Mouse (Mus musculus) forebrain, embryonic 11.5 days (tissue): ENCODE measurements at regions not wholly inside any gene's neighbourhood (a gene's known extent, or its start where the extent isn't known, plus 50 kb on each side); places are given as distances from the start of the nearest gene placed in this dataset.
A peak's percentile ranks its signal among the peaks of the same experiment; 100 is the strongest.
"Not testable (repeated sequence)": the region's sequence is repeated elsewhere in the genome, so short reads cannot be mapped to it uniquely, and the experiment has no call there.

Experiments used
- ATAC-seq: fragments of 200-750 bp; cut with Nextera tagmentation; replicated peaks from 2 replicates; pipeline ENCODE4 v1.8.0; 2017; ENCODE audit warnings: moderate TSS enrichment; ENCODE audit not compliant: low FRiP score
- DNase-seq: peaks from one replicate; pipeline ENCODE4 v3.0.0-alpha.2; 2017; ENCODE audit warnings: low spot score
- H3K27ac ChIP-seq: fragments of 300-500 bp; sonication (generic); 2 replicates; pipeline ENCODE4 v1.5.1; 2014; ENCODE audit warnings: low read depth, low read length
- H3K27me3 ChIP-seq: fragments of 300-500 bp; sonication (generic); 2 replicates; pipeline ENCODE4 v1.6.1; 2014; ENCODE audit warnings: mild to moderate bottlenecking, low read length, mixed read lengths; ENCODE audit not compliant: control insufficient read depth, insufficient read depth
- H3K36me3 ChIP-seq: fragments of 300-500 bp; sonication (generic); 2 replicates; pipeline ENCODE4 v1.6.1; 2014; ENCODE audit warnings: mild to moderate bottlenecking, low read length, moderate library complexity, mixed read lengths; ENCODE audit not compliant: control insufficient read depth, insufficient read depth
- H3K4me1 ChIP-seq: fragments of 300-500 bp; sonication (generic); replicated peaks from 2 replicates; pipeline ENCODE4 v1.6.1; 2014; ENCODE audit warnings: low read length, mixed read lengths; ENCODE audit not compliant: control insufficient read depth, insufficient read depth
- H3K4me2 ChIP-seq: fragments of 300-500 bp; sonication (generic); 2 replicates; pipeline ENCODE4 v1.6.1; 2014; ENCODE audit warnings: low read depth, mild to moderate bottlenecking, low read length, moderate library complexity, mixed read lengths; ENCODE audit not compliant: severe bottlenecking
- H3K4me3 ChIP-seq: fragments of 300-500 bp; sonication (generic); 2 replicates; pipeline ENCODE4 v1.5.1; 2014; ENCODE audit warnings: low read depth, low read length
- H3K9ac ChIP-seq: fragments of 300-500 bp; sonication (generic); 2 replicates; pipeline ENCODE4 v1.6.1; 2014; ENCODE audit warnings: low read length
- H3K9me3 ChIP-seq: fragments of 300-500 bp; sonication (generic); 2 replicates; pipeline ENCODE4 v1.6.1; 2016; ENCODE audit warnings: low read length, mixed read lengths; ENCODE audit not compliant: control insufficient read depth
- WGBS: fragments of 180-500 bp; shearing (Covaris S2); extraction: QIAGEN DNeasy Blood & Tissue Kit; methylation state at CpG from one replicate; pipeline ENCODE4 v1.1.7; 2014; 5-methylcytosine and 5-hydroxymethylcytosine counted together

DNA sequence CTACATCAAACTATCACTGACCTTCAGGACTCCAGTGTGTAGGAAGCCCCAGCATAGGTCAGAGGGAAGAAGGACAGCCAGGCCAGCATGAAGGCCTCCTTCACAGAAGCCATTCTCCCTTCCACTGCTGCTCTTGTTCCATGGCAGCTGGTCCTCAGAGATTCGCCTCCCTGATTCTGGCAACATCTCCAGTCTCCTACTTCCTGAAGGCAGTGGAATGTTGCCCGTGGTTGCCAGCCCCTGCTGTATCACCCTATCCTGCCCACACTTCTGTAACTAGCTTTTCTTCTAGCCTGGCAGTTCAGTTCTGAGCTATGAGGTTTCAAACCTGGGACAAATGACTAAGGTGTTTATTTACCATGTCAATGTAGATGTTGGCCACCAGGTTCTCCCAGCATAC is 234.2 kb downstream of the Unc5cl start:
- 83% methylated on average over 2 of the region's 2 CpGs for WGBS
- Histone ChIP-seq H3K4me3 (no peak overlapping the region), H3K4me1 (no peaks in the 10 kb centered on the region), H3K27me3 (no peaks in the 10 kb centered on the region), H3K36me3 (no peaks in the 10 kb centered on the region), H3K9me3 (no peaks in the 10 kb centered on the region), H3K4me2 (no peak overlapping the region), H3K27ac (no peak overlapping the region), H3K9ac (no peak overlapping the region)
- DNase-seq: no peak
- ATAC-seq: no peak

DNA sequence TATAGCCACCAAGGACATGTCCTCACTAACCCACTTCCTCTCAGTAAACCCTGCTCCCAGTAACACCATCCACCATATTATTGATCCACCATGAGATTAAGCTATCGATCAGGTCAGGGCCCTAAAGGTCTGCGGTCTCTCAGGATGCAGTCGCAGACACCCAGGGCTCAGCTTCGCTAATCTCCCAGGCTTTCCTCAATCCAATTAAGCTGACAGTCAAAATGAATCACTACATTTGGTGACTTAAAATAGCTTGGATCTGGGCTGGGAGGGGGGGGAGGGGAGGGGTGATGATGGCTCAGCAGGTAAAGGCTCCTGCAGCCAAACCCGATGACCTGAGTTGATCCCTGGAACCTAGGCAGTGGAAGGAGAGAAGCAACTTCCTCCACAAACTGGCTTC is 233.7 kb upstream of the Lrfn2 start:
- Histone ChIP-seq H3K27me3 (no peaks in the 10 kb centered on the region), H3K4me3 (no peak overlapping the region), H3K9me3 (no peaks in the 10 kb centered on the region; the same call in 1 of the 2 replicates), H3K4me1 (no peaks in the 10 kb centered on the region), H3K9ac (no peak overlapping the region), H3K36me3 (no peaks in the 10 kb centered on the region), H3K4me2 (no peak overlapping the region), H3K27ac (no peak overlapping the region)
- 79% methylated on average over 5 of the region's 5 CpGs for WGBS
- ATAC-seq: no peak
- no peak for DNase-seq

DNA sequence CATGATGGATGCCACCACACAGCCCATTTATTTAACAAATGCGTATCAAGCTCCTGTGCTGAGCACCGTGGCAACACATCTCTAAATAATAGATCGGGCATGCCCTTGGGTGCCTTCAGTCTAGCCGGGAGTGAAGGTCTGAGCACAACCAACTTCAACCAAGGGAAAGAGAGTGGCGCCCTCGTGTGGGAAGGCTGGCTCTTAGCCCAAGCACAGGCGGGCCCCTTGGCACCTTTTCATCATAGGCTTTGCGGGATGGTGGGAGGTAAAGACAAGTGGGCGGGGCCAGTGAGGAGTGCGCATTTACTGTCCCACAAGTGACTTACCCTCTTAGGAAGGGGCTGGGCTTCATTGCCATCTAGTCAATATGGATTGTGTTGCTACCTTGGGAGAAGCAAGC is 231.6 kb upstream of the Lrfn2 start:
- no peak overlapping the region for H3K9ac ChIP-seq
- ATAC-seq (no peak), DNase-seq (peak; percentile 58)
- no peaks in the 10 kb centered on the region for H3K27me3 ChIP-seq
- no peaks in the 10 kb centered on the region for H3K36me3 ChIP-seq
- no peaks in the 10 kb centered on the region; the same call in 1 of the 2 replicates for H3K9me3 ChIP-seq
- 31% methylated on average over 10 of the region's 10 CpGs for WGBS
- no peak overlapping the region for H3K4me2 ChIP-seq
- H3K4me3 ChIP-seq: no peak overlapping the region
- no peaks in the 10 kb centered on the region for H3K4me1 ChIP-seq
- H3K27ac ChIP-seq: no peak overlapping the region

DNA sequence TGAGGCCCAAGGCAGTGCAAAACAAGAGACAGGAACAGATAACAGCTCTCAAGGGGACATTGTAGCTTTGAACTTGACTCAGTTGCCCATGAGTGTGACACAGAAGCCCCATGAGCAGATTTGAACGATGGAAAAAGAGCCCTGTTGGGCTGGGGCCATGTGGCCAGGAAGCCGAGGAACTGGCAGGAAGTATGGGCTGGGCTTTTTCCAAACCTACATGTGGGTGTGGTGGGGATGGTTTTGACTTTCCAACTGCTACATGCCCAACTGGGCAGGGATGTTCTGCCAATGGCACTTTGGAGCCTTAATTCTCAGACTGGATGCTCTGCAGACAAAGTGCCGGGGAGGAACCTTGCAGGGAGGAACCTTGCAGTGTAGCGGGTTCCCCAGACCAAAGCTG is 211.7 kb upstream of the Lrfn2 start:
- no peaks in the 10 kb centered on the region for H3K9me3 ChIP-seq
- no peak overlapping the region for H3K4me3 ChIP-seq
- ATAC-seq: no peak
- no peaks in the 10 kb centered on the region for H3K36me3 ChIP-seq
- no peak overlapping the region for H3K9ac ChIP-seq
- DNase-seq: no peak
- H3K4me2 ChIP-seq: no peak overlapping the region
- no peak overlapping the region for H3K27ac ChIP-seq
- whole genome bisulfite sequencing: 88% methylated on average over 4 of the region's 4 CpGs
- no peaks in the 10 kb centered on the region; the same call in 1 of the 2 replicates for H3K4me1 ChIP-seq
- H3K27me3 ChIP-seq: no peaks in the 10 kb centered on the region

DNA sequence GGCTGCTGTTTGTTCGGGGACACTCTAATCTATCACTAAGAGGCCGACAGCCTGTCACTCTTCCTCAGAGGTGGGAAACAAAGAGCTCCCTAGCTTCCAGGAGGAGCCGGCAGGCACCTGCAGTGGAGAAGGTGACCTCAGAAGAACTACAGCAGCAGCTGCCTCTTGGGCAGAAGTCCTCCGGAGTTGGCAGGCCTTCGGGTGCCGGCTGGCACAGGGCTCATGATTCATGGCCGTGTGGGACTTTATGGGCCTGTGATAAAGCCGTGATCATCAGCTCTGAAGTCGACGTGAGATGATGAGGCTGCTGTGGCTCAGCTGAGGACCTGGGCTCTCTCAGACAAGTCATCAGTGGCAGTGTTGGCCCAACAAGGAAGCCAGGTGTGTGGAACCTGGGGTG is 208.9 kb upstream of the Lrfn2 start:
- no peak for ATAC-seq
- H3K9me3 ChIP-seq: no peaks in the 10 kb centered on the region
- H3K27ac ChIP-seq: no peak overlapping the region
- no peaks in the 10 kb centered on the region; the same call in 1 of the 2 replicates for H3K4me1 ChIP-seq
- no peak overlapping the region for H3K4me2 ChIP-seq
- no peak for DNase-seq
- H3K27me3 ChIP-seq: no peaks in the 10 kb centered on the region
- no peaks in the 10 kb centered on the region for H3K36me3 ChIP-seq
- no peak overlapping the region for H3K9ac ChIP-seq
- 82% methylated on average over 10 of the region's 10 CpGs for WGBS
- no peak overlapping the region for H3K4me3 ChIP-seq

DNA sequence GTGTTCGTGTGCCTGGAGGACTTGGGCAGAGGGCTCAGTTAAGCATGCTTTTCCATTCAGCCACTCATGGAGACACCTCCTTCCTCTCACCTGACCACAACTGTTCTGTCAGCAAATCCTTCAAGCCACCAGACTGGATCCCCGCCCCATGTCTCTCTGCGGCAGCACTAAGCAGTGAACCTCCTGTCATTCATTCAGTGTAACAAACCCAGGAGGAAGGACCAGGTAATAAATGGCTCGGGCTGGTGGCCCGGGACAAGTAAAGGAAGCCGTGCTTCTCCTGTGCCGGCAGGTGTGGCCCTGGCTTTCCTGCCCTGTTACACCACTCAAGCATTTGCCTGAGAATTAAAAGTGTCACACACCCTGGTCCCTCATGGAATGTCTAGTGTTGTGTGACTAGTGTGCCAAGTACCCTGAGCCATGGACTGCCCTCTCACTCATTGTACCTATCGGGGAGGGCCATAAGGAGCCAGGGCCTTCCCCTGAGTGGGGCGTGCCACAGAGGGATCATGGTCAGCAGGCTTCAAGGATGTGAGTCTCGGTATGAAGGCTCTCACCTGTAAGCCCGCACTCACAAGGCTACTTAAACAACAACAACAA is 207.6 kb upstream of the Lrfn2 start:
- Histone ChIP-seq H3K27ac (no peak overlapping the region), H3K36me3 (no peaks in the 10 kb centered on the region), H3K9ac (no peak overlapping the region), H3K4me1 (no peaks in the 10 kb centered on the region; the same call in 1 of the 2 replicates), H3K9me3 (no peaks in the 10 kb centered on the region), H3K4me3 (no peak overlapping the region), H3K27me3 (no peaks in the 10 kb centered on the region), H3K4me2 (no peak overlapping the region)
- DNase-seq: no peak
- no peak for ATAC-seq
- WGBS: 89% methylated on average over 11 of the region's 11 CpGs

DNA sequence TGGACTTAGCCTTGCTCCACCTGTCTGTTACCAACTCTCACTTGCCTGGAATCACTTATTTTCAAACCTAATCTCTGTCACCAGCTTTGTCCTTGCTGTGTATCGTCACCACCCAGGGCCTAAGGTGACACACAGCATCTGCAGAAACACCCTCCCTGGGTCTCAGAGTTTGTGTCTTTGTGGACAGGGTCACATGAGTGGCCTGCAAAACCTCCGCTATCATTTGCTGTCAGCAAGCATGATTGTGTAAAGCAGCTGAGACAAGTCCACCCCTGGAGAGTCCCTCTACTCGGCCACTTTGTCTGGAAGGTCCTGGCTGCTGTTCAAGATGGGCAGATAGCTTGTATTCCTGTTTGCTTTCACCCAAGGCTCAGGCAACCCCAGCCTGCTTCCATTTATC is 205.7 kb upstream of the Lrfn2 start:
- Histone ChIP-seq H3K4me2 (no peak overlapping the region), H3K9me3 (no peaks in the 10 kb centered on the region), H3K9ac (no peak overlapping the region), H3K27me3 (no peaks in the 10 kb centered on the region), H3K27ac (no peak overlapping the region), H3K4me1 (no peaks in the 10 kb centered on the region; the same call in 1 of the 2 replicates), H3K4me3 (no peak overlapping the region), H3K36me3 (no peaks in the 10 kb centered on the region)
- DNase-seq (no peak), ATAC-seq (no peak)
- WGBS: 78% methylated on average over 3 of the region's 3 CpGs

DNA sequence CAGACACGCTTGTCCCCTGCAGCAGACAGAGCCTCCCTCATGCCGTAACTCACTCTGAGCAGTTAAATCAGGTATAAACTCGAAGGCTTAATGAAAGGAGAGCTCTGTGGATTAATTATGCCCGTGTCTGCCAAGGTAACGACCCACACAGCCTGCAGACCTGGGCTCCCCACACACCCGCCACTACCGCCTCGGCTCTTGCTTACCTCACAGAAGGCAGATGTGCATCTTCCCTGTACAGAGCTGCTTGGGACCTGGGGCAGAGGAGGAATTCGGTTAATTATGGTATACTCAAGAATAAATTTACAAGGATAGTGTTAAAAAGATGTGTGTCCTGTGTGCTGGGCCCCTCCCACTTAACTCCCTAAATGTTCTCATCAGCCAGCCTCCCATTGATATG is 198.4 kb upstream of the Lrfn2 start:
- Histone ChIP-seq H3K27ac (no peak overlapping the region), H3K4me2 (no peak overlapping the region), H3K36me3 (no peaks in the 10 kb centered on the region), H3K4me3 (no peak overlapping the region), H3K9ac (no peak overlapping the region), H3K27me3 (no peaks in the 10 kb centered on the region), H3K4me1 (no peaks in the 10 kb centered on the region), H3K9me3 (no peaks in the 10 kb centered on the region)
- DNase-seq (no peak), ATAC-seq (no peak)
- WGBS: 73% methylated on average over 9 of the region's 9 CpGs

DNA sequence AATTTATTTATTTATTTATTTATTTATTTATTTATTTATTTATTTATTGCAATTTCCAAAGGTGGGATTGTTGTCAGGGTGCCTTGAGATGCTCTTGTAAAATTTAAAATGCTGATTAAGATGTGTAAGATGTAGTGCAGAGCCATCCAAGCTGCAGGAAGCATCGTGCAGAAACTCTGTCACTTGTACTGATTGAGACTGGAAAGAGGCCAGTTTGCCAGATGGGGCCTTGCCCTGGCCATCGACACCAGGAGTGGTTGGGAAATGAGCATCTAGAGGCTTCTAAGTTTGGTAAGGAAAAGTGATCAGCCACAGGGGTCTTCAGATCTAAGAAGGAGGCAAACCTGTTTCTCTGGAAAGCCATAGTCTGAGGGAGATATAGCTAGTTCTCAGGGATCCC is 195.0 kb upstream of the Lrfn2 start:
- ATAC-seq, H3K9me3 ChIP-seq: not testable (repeated sequence)
- WGBS: 89% methylated on average over 2 of the region's 2 CpGs

More for the DNA sequence above, 195.0 kb upstream of the Lrfn2 start:
- not testable (repeated sequence) for DNase-seq, H3K27me3 ChIP-seq, H3K27ac ChIP-seq, H3K4me2 ChIP-seq, H3K36me3 ChIP-seq, H3K4me3 ChIP-seq, H3K4me1 ChIP-seq, H3K9ac ChIP-seq
